Mouse (Mus musculus): ENCODE measurements at regions not wholly inside any gene's neighbourhood (a gene's known extent, or its start where the extent isn't known, plus 50 kb on each side); places are given as distances from the start of the nearest gene placed in this dataset.

DNA sequence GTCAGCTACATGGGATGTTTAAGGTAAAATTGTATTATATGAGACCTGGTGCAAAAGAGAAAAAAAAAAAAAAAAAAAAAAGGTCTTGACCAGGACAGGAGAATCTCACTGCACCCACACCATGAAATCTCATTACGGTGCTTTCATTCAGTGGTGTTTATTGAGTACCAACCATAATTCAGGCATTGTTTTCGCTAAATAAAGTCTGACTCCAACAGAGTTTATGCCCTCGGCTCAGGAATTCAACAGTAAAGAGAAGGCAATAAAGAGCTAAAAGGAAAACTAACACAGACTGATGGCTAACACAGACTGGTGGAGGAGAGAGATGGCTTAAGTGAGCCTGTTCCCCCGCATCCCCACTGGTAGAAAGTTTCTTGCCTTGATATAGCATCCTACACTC lies 112.0 kb downstream of the Adamts15 start:
- DNase-seq (ENCODE audit: extremely low read depth, low read depth, low spot score), result no peak
- no peak overlapping the region for H3K9ac ChIP-seq (ENCODE audit: low read depth, low read length)
- H3K4me3 ChIP-seq (ENCODE audit: insufficient read depth, low read depth, low read length), result no peak overlapping the region
- no peak overlapping the region for H3K27ac ChIP-seq (replicated peaks; ENCODE audit: insufficient read depth, low read depth, low read length)
- WGBS, result 92% methylated on average over 4 of the region's 4 CpGs
- H3K79me2 ChIP-seq (ENCODE audit: control insufficient read depth, insufficient read depth, low read length), result no peaks in the 10 kb centered on the region
- no peaks in the 10 kb centered on the region for H3K36me3 ChIP-seq (ENCODE audit: control insufficient read depth, insufficient read depth, low read length)
- no peaks in the 10 kb centered on the region for H3K27me3 ChIP-seq (ENCODE audit: control insufficient read depth, insufficient read depth, low read length)
- no peaks in the 10 kb centered on the region for H3K4me1 ChIP-seq (ENCODE audit: control insufficient read depth, insufficient read depth, low read length)
- no peak for TF ChIP-seq POLR2A (IDR thresholded peaks at IDR 0.05; ENCODE audit: extremely low read depth, insufficient read depth, low read length)
- no peak for TF ChIP-seq CTCF (IDR thresholded peaks at IDR 0.05; ENCODE audit: low read depth, low read length)

DNA sequence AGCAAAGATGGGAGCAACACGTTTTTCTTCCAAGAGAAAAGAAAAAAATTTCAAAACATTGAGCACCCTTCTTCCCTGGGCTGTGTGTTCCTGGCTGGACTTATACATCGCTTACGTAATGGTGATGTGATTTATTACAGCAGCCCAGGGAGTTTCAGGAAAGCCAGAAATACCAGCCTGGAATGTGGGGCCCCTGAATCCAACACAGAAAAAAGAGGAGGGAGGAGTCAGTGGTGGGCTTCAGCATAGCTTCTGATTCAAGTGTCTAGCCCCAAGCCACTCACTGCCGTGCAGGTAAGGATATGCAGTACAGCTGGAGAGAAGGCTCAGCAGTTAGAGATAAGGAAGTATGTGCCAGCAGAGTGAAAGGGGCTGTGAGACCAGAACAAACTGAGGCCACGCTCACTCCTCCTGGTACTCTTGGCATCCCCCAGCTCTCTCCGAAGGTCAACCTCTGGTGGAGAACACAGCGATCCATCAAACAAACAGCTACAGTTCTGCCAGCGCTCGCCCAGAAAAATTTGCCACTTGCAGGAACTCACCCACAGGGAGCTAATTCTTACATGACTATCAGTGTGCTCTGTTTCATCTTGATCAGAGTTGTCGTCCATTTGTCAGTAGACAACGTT lies 113.3 kb downstream of the Adamts15 start:
- TF ChIP-seq POLR2A (IDR thresholded peaks at IDR 0.05; ENCODE audit: extremely low read depth, insufficient read depth, low read length) (no peak), CTCF (IDR thresholded peaks at IDR 0.05; ENCODE audit: low read depth, low read length) (no peak)
- no peak overlapping the region for H3K4me3 ChIP-seq (ENCODE audit: insufficient read depth, low read depth, low read length)
- H3K79me2 ChIP-seq (ENCODE audit: control insufficient read depth, insufficient read depth, low read length), result no peaks in the 10 kb centered on the region
- no peak overlapping the region for H3K27ac ChIP-seq (replicated peaks; ENCODE audit: insufficient read depth, low read depth, low read length)
- no peaks in the 10 kb centered on the region for H3K36me3 ChIP-seq (ENCODE audit: control insufficient read depth, insufficient read depth, low read length)
- no peak overlapping the region for H3K9ac ChIP-seq (ENCODE audit: low read depth, low read length)
- H3K4me1 ChIP-seq (ENCODE audit: control insufficient read depth, insufficient read depth, low read length), result no peaks in the 10 kb centered on the region
- DNase-seq (ENCODE audit: extremely low read depth, low read depth, low spot score), result no peak
- WGBS, result 78% methylated on average over 11 of the region's 11 CpGs
- no peaks in the 10 kb centered on the region for H3K27me3 ChIP-seq (ENCODE audit: control insufficient read depth, insufficient read depth, low read length)

DNA sequence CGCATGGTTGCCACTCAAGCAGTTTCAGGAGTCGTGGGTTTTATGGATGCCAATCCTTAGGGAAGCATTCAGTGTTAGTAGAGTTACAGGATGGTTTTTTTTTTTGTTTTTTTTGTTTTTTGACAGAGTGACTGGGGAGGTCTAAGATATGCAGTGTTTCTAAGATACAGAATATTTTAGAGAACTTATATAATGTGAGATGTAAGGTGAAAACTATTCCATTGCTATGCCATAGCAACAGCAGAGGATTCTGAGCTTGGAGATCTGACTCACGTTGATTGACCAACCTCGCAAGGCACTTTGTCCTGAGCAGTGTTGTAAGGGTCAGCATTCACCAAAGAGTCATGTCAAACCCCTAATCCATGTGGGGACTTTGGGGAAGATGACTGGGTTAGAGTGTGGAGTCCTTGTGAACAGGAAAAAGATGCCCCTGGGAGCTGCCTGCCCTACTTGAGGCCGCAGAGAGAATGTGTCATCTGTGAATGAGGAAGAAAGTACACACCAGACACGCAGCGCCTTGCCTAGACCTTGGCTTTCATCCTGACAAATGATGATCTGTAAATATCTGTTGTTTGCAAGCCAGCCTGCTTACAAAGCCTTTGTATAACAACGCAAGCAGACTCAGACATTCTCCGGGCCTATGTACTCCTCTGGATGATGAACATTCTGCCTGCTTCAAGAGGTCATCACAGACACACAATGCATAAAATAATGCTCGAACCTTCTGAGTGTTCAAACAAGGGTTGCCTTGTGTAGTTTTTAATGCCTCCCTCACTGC lies 118.3 kb downstream of the Adamts15 start:
- no peak overlapping the region for H3K4me3 ChIP-seq (ENCODE audit: insufficient read depth, low read depth, low read length)
- H3K9ac ChIP-seq (ENCODE audit: low read depth, low read length), result no peak overlapping the region
- no peaks in the 10 kb centered on the region for H3K79me2 ChIP-seq (ENCODE audit: control insufficient read depth, insufficient read depth, low read length)
- H3K36me3 ChIP-seq (ENCODE audit: control insufficient read depth, insufficient read depth, low read length), result no peaks in the 10 kb centered on the region
- peak; percentile 19 for DNase-seq (ENCODE audit: extremely low read depth, low read depth, low spot score)
- TF ChIP-seq CTCF (IDR thresholded peaks at IDR 0.05; ENCODE audit: low read depth, low read length) (no peak), POLR2A (IDR thresholded peaks at IDR 0.05; ENCODE audit: extremely low read depth, insufficient read depth, low read length) (no peak)
- H3K4me1 ChIP-seq (ENCODE audit: control insufficient read depth, insufficient read depth, low read length), result no peaks in the 10 kb centered on the region
- no peaks in the 10 kb centered on the region for H3K27me3 ChIP-seq (ENCODE audit: control insufficient read depth, insufficient read depth, low read length)
- whole genome bisulfite sequencing, result 52% methylated on average over 10 of the region's 10 CpGs
- H3K27ac ChIP-seq (replicated peaks; ENCODE audit: insufficient read depth, low read depth, low read length), result no peak overlapping the region

DNA sequence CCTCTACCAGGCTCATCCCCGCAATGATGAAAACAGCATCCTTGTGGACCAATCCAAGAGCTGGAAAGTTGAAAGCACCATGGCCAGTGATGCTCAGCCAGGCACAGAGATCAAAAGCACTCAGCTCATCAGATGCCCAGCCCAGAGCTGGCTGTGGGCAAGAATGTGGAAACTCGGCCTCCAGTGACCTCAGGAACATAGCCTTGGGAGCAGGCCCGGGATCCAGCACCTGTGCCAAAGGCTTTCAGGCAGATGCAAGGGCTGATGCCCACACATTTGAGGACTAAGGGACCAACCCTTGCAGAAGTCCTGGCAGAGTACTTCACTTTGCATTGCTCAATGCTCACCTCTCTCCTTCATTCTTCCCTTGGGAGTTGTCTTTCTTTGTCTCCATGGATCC lies 119.4 kb downstream of the Adamts15 start:
- peak; percentile 60 for DNase-seq (ENCODE audit: extremely low read depth, low read depth, low spot score)
- TF ChIP-seq CTCF (IDR thresholded peaks at IDR 0.05; ENCODE audit: low read depth, low read length) (no peak), POLR2A (IDR thresholded peaks at IDR 0.05; ENCODE audit: extremely low read depth, insufficient read depth, low read length) (no peak)
- Histone ChIP-seq H3K27ac (replicated peaks; ENCODE audit: insufficient read depth, low read depth, low read length) (no peak overlapping the region), H3K4me1 (ENCODE audit: control insufficient read depth, insufficient read depth, low read length) (no peaks in the 10 kb centered on the region), H3K4me3 (ENCODE audit: insufficient read depth, low read depth, low read length) (no peak overlapping the region), H3K79me2 (ENCODE audit: control insufficient read depth, insufficient read depth, low read length) (no peaks in the 10 kb centered on the region), H3K9ac (ENCODE audit: low read depth, low read length) (no peak overlapping the region), H3K27me3 (ENCODE audit: control insufficient read depth, insufficient read depth, low read length) (no peaks in the 10 kb centered on the region), H3K36me3 (ENCODE audit: control insufficient read depth, insufficient read depth, low read length) (no peaks in the 10 kb centered on the region)
- WGBS, result 48% methylated on average over 3 of the region's 3 CpGs

DNA sequence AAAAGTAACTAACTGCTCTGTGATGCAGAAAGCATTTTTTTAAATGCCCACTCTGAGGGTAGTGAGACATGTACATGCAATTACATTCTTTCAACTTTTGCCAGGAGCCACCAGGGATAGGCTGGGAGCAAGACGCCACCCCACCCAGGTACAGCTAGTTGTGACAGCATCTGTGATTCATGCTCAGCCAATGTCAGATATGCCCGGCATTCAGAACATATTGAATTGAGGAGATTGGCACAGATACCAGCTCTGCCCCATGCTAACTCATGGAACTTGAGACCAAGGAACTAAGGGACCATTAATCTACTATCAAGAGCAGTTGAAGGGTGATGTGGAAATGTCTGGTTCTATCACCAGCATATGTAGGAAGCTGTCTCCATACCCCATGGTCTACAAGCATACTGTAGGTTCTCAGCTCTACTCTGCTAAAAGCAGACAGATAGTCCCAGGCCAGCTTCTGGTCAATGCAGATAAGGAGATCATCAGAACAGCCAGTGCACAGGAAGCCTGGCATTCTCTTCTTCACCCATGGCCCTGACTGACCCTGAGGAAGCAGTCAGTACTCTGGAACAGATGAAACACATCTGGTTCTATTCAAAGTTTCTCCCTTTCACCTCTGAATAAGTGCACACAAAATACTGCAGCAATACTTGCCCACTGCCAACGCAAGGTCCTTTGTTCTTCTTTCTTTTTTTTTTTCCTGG lies 127.4 kb downstream of the Adamts15 start:
- Histone ChIP-seq H3K36me3 (ENCODE audit: control insufficient read depth, insufficient read depth, low read length) (no peaks in the 10 kb centered on the region), H3K9ac (ENCODE audit: low read depth, low read length) (no peak overlapping the region), H3K27ac (replicated peaks; ENCODE audit: insufficient read depth, low read depth, low read length) (no peak overlapping the region), H3K4me3 (ENCODE audit: insufficient read depth, low read depth, low read length) (no peak overlapping the region), H3K79me2 (ENCODE audit: control insufficient read depth, insufficient read depth, low read length) (no peaks in the 10 kb centered on the region), H3K27me3 (ENCODE audit: control insufficient read depth, insufficient read depth, low read length) (no peaks in the 10 kb centered on the region), H3K4me1 (ENCODE audit: control insufficient read depth, insufficient read depth, low read length) (no peaks in the 10 kb centered on the region)
- DNase-seq (ENCODE audit: extremely low read depth, low read depth, low spot score), result no peak
- TF ChIP-seq CTCF (IDR thresholded peaks at IDR 0.05; ENCODE audit: low read depth, low read length), result no peak
- no peak for TF ChIP-seq POLR2A (IDR thresholded peaks at IDR 0.05; ENCODE audit: extremely low read depth, insufficient read depth, low read length)
- WGBS, result 83% methylated on average over 3 of the region's 3 CpGs

All from liver, adult 2 months (tissue).